Mouse (Mus musculus): ENCODE measurements around the gene Tns1.
A peak's percentile ranks its signal among the peaks of the same experiment; 100 is the strongest.

The Tns1 gene

DNA sequence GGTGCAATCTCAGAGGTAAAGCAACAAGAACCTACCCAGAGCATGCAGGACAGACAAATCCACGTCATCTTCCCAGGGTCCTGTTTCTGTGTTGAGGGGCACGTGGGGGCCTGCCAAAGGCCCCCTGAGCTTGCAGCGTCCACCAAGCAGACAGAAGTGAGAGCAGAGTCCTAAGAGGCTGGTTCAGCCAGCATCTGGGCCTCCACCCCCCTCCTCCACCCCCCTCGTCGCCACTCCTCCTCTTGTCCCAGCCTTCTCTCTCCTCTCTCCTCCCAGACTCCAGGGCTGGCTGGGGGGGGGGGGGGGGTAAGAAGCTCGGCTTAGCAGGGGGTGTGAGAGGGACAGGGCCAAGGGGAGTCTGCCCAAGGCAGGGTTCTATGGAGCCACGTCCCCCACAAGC, 33.1 kb downstream of the Tns1 start:
- DNase-seq, result peak; percentile 58 to 71

DNA sequence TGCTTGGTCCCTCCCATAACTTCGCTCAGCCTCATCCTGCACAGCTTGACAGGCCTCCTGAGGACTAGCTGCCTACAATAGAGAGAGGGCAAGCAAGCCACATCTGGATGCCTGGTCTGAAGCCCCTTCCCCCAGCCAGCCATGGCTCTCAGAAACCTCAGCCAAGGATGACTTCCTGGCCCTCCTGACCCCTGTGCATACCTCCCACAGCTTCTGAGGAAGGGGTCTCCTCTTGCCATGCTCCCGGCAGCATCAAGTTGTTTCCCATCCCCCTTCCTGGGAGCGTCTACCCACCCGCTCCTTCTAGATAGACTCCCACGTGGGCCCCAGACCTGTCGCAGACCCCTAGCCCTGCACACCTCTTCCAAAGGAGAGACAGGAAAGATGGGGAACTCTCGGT, 33.9 kb downstream of the Tns1 start:
- DNase-seq, result no peak

DNA sequence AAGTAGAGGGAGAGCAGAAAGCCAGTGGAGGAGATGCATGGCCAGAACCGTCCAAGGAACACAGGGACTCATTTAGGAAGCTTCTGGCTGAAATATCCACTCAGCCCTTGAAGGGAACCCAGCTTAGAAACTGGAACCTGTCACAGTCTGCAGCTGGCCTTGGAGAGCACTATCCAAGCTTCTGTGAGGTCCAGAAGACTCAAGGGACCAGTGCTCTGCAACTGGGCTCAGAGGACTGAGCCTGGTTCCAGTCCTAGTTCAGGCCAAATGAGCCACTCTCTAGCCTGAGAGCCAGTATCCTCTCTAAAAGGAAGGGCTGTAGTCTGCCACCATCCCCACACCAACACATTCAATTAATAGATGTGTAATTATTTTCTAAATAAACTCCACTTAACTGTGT, 35.7 kb downstream of the Tns1 start:
- no peak for DNase-seq

DNA sequence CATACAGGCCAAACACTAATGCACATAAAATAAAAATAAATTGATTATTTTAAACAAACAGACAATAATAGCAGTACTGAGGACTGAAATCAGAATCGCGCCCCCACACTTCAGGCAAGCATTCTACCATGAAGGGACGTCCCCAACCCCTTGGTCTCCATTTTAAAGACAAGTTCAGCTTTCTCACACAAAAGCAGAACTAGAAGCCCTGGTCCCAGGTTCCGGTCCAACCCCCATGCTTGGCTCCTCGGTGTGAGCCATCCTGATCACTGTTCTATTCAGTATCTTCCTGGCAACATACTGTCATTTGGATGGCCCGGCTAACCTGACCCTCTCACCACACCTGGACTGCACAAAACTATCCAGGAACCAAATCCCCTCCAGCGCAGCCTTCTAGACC, 38.7 kb downstream of the Tns1 start:
- no peak for DNase-seq

DNA sequence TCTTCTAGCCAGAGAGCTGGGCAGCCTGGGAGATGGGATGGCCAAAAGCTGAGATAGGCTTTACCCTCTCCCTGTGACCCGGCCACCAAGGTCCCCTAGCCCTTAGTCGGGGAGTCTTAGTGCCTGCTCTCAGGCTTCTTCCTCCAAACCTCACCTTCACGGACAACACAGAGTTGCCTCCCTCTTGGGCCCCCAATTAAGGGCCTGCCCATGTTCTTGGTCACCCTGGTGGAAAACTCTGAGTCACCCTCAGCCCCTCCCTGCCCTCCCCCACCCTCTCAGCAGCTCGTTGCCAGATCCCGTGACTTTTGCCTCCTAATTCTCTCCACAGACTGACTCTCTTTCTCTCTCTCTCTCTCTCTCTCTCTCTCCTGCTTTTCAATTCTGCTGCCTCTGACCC, 39.5 kb downstream of the Tns1 start:
- DNase-seq, result peak in 1 of 2 experiments; percentile 53

DNA sequence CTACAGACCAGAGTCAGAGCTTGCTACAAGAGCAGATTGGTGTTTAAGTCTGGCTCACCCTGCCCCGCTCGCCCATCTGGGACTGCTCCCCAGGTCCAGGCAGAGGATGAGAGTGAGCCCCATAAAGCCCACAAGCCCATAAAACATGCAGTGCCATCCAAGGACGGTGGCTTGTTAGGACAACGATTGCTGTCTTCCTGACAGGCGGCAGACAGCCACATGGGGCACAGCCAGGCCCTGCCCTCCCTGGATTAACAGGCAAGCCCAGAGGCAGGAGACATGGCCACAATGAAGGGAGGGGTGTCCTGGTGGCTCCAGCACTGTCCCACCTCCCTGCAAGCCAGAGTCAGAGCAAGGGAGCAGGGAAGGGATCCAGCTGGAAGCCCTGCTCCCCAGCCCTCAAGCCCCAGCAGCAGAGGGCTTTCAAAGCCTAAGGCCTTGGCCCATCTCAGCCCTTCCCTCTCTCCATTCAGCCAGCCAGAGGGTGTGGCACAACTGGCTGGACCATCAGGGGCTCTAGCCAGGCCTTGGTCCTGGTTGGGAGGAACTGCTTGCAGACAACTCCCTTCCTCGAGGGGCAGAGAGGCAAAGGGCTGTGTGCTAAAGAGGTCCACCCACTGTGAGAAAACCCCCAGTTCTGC, 40.1 kb downstream of the Tns1 start:
- no peak for DNase-seq

DNA sequence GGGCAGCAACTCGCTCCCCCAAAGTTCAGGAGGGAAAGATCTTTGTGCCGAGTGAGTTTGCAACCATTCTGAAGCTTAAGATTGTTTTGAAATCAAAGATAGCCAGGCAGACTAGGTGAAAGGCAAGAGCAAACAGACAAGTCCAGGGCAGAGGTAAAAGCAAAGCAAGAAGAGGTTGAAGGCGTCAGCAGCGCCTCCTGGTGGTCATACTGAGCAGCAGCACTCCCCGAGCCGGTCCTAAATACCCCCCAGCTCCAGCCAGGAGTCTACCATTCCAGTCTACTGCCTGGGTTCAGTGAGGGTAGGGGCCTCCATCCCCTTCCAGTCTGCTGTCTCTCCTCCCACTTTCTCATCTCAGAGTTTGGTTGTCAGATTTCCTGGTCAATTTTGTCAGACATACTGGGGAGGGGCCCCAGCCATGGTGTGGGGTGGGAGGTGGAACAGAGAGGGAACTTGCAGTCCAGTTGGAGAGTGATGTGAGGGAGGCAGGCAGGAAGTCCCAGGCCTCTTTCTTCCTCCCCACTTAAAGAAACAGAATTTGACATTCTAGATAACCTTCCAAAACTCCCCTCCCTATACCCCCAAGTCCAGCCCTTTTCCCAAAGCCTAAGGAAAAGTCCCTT, 41.3 kb downstream of the Tns1 start:
- peak; percentile 61 to 80 for DNase-seq

DNA sequence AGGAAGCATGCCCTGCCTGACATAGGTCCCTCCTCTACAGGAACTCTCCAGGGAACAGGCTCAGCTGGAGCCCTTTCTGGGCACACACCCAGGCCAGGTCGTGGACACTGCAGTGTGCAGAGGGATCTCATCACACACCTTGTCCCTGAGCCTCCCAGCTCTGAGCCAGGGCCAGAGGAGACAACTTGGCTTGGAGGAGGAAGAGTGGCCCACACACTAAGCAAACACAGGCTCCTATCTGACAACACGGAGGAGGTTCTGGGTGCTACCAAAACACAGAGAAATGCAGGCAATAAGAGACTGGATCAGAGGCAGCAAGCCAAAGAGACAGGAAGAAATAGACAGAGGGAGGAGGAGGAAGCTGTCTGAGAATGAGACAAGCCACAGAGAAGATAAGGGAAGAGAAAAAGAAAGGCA, 42.7 kb downstream of the Tns1 start:
- peak; percentile 50 to 60 for DNase-seq

DNA sequence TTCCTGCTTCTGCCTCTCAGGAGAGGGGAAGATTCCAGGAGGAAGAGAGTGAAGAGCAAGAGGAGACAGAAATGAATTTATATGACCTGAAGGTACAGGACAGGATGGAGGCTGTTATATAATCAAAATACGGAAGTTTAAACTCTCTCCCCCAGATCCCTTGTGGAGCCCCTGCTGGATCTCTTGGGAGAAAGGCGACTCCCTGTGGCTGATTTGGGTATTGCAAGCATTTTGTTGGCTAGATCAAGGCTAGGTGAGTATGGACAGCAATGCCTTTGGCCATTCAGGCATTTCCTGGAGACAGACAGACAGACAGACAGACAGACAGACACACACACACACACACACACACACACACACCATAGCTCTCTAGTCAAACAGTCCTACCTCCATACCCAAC, 46.9 kb downstream of the Tns1 start:
- peak; percentile 91 to 95 for DNase-seq

DNA sequence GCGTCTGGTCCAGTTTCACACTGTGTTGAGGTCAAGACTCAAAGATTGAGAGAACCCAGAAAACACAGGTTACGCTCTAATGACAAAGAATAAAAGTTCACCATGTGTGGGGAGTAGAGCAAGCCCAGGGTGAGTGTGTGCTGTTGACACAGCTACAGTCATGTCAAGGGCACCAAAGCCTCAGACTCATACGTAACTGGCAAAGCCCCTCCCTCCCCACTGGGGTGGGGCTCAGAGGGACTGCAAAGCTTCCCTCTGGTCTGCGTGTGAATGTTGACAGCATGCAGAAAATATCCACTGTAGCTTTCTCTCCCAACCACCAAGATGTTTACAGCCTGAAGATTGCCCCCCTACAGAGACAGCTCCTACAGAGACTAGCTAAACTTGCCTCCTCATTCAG, 48.0 kb downstream of the Tns1 start:
- no peak for DNase-seq

DNA sequence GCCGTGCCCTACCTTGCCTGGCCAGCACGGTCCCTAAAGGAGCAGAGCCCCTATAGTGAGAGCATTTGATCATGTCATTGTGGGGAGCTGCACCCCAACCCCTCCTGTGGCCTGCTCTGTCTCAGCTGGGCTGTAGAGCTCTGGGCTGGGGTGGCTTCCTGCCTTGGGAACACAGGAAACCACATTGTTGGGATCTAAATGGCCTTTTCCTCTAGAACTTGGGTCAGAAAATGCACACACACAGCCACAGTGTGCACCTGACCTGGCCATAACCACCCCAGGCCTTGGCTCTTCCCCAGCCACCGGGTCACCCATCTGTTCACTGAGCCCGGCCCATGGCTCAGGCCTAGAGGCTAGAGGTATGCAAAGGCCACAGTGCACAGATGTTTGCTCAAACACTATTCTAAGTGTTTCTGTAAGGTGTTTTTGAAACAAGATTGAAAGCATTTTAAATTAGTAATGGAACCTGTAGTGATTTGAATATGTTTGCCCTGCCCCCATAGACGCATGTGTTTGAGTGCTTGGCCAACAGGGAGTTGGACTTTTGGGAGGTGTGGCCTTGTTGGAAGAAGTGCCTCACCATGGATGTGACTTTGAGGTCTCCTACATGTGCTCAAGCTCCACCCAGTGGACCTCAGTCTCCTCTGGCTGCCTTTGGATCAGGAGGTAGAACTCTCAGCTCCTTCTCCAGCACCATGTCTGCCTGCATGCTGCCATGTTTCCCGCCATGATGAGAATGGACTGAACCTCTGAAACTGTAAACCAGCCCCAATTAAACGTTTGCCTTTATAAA, 49.4 kb downstream of the Tns1 start:
- peak; percentile 87 to 93 for DNase-seq

DNA sequence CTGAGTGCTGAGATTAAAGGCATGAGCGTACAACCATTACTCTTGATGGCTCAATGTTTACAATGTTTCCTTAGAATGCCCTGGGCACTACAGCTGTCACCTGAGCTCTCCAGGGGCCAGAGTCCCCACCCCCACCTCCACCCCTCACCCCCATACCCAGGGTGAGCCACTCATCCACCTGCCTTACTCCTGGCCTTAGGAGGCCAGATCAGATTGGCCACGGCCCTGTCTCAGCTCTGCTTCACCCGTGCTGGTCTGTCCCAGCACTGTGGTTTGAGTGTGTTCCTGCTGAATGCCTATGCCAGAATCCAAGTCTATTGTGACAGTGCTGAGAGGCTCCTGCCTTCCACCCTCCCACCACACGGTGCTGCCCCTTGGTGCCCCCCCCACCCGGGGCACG, 50.5 kb downstream of the Tns1 start:
- no peak for DNase-seq

DNA sequence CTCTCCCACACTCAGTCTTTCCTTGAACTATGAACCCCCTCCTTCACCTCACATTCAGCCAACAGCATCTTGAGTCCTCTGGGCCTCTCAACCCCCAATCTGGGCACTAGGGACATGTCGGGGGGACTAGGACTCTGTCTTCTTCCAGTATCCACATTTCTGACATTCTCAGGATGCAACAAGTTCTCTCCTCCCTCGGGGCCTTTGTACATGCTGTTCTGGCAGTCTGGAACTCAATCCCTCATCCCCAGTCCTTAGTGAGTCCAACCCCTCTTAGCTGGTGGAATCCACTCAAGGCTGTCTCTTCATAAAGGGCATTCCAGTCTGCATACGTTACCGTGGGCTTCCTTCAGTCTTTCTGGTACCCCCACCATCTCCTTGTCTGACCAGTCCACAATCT, 53.5 kb downstream of the Tns1 start:
- DNase-seq, result peak in 1 of 2 experiments; percentile 62

DNA sequence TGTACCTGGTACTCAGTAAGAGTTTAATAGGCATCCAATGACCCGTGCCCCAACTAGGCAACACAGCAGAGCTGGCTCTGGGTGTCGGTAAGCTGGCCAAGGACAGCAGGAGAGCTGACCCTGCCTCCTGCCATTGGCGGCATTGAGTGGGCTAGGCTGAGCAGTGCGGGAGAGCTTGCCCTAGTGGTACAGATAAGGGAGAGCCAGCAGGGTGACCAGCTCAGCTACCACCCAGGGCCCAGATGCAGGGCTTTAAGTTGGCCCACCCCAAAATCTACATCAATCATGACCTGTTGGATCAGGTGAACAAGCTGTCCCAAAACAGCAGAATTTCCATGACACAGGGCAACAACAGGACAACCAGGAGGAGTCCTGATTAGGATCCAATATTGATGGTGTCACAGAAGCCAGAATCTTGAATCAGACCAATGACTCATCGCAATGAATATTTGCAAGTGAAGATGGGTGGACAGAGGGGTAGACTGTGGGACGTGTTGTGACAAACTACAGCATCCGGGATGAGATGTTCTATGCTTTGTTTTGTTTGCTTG, 54.2 kb downstream of the Tns1 start:
- peak; percentile 74 to 87 for DNase-seq

DNA sequence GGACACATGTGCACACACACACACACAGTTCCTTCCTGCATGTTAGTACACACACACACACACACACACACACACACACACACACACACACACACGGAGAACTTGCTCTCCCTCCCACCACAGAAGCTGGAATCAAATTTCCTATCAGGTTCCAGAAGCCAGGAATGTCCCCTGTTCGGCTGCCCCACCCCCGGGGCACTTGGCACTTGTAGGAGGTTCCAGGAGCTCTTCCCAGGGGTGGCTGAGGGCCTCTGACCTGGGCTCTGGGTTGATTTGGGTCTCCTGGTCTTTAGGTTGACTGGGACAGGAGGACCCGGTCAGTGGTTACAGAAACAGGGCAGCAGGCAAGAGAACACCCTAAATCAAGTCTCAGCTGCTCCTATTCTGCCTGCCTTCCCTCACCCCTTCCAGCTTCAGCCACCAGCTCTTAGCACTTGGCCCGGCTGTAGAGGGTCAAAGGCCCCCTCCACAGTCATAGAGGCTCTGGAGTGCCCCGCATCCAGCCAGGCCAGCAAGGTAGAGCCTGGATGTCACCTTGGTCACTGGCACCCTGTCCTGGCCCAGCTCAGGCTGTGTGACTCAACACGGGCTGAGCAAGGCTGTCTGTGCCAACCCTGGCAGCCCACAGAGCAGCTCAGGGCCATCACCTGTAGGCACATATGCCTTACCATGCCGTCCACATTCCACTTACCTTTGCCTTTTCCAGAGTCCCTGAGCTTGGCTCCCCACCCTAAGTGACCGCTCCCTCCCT, 55.0 kb downstream of the Tns1 start:
- DNase-seq, result peak; percentile 81 to 84

DNA sequence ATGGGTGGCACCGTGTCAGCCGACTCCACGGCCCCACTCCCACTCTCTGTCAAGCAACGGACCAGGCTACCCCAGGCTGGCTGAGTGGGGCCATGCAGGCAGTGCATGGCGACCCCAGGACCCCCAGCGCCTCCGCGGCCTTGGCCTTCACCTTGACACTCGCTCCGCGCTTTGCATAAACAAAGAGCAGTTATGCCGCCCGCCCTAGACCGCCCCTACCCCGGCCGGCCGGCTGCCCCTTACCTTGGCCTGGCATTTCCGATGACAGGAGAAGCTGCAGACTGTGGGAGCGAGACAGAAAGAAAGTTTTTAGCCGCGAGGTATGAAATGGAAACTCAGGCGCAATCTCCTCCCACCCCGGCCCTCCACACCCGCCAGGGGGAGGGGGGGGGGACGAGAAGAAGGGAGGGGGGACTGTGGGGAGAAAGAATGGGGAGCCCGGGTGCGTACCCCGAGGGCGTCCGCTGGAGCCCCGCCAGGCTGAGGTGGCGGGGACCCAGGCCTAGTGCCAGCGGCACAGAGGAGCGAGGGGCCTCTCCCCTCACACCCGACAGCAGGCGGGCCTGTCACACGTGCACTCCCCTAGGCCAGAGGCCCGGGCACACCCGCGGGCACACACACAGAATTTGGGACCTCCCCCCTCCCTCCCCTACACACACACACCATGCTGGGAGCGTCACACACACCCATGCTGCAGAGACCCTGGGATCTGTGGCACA, 55.7 kb downstream of the Tns1 start:
- peak in 1 of 2 experiments; percentile 55 for DNase-seq

DNA sequence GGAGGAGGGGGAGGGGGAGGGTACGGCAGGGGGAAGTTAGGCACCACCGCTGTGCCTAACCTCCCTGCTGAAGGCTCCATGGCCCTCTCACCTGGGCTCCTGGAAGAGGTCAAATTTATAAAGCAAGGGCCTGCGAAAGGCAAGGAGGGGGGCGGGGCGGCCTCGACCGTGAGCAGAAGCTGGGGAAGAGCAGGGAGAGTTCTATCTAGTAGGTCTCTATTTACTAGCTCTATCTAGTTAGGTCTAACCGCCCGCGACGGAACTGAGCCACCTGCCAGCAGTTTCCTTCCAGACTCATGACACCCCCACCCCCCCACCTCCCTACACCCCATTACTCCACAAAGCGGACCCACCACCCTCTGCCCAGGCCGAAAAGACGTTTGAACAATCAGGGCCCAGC, 56.4 kb downstream of the Tns1 start:
- DNase-seq, result peak in 1 of 2 experiments; percentile 68

DNA sequence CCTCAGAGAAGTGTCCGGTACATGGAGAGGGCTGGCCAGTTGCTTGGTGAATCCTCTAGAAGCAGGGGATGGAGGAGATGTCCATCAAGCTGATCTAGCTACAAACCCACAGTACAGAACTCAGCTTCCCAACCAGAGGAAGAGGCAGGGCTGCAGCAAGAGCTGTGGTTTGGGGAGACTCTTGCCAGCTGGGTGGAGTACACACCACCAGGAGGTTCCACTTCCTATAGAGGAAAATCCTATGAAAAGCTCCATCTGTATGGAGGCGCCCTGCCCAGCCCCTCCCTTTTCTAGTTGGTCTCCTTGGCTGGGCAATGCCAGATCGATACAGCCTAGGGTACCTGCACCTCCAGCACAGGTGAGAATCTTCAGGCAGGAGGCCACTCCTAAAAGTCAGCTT, 57.7 kb downstream of the Tns1 start:
- no peak for DNase-seq

DNA sequence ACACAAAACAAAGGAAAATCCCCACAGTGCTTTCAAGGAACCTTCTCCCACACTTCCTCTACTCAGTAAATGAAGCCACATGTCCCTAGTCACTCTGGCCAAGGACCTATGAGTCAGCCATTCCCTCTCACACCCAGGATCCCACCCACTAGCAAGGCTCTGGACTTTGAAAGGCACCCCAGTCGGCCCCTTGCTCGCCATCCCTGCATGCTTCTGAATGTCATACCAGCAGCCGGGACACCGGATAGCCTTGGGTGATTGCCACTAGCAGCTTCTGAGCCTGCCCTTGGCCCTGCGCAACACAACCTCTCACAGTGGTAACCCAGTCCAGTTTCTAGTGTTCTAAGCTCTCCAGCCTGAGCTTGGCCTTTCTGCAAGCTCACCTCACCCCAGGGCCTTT, 58.2 kb downstream of the Tns1 start:
- peak; percentile 65 to 68 for DNase-seq

DNA sequence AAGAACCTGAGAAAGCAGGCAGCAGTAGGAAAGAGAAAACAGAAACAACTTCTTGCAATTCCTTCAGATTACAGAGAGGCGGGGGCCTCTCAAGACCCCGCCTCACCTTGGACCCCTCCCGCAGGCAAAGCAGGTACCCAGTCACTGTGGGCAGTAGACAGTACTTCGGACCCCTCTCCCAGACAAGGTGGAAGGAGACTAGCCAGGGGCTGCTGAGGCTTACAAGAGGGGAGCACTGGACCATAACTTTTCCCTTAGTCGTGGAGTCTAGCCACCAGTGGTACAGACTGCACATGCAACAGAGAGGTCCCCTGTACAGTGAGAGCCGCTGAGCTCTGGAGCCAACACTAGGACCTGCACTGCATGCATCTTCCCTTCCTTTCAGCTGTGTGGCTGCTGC, 64.2 kb downstream of the Tns1 start:
- DNase-seq, result peak; percentile 57 to 68

DNA sequence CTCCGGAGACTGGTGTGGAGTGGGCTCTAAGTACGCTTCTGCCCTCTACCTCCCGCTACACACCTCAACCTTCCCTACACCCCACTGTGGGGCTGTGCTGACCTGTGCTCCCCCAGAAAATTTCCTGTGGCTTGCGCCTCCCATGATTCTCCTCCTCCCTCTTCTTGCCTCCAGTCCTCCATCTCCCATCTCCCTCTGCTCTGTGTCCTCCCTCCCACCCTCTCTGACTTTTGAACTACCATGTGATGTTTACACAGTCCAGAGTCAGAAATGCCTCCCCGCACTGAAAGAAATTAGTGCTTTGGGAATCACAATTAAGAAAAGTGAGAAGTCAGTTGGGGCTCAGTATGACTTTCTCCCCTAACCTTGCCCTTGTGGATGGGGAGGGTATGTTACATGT, 64.7 kb downstream of the Tns1 start:
- peak; percentile 64 to 87 for DNase-seq

DNA sequence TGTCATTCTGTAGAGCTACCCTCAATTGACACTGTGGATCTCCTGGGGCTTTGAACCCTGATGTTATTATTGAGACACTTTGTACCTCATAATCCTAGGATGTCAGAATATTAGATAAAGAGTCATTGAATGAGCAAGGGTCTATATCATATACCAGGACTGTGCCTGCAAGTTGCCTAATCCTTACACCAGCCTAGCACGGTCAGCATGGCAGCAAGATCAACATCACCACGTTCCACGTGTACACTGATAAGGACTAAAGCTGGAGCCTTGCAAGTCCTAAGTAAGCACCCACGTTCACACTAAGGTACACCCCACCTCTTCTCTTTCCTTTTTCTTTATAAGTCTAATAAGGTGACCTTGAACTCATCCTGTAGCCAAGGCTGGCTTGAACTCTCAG, 65.5 kb downstream of the Tns1 start:
- no peak for DNase-seq
